Mouse (Mus musculus): ENCODE data around the gene Ace.
A peak's percentile ranks its signal among the peaks of the same experiment; 100 is the strongest.

Ace gene

DNA sequence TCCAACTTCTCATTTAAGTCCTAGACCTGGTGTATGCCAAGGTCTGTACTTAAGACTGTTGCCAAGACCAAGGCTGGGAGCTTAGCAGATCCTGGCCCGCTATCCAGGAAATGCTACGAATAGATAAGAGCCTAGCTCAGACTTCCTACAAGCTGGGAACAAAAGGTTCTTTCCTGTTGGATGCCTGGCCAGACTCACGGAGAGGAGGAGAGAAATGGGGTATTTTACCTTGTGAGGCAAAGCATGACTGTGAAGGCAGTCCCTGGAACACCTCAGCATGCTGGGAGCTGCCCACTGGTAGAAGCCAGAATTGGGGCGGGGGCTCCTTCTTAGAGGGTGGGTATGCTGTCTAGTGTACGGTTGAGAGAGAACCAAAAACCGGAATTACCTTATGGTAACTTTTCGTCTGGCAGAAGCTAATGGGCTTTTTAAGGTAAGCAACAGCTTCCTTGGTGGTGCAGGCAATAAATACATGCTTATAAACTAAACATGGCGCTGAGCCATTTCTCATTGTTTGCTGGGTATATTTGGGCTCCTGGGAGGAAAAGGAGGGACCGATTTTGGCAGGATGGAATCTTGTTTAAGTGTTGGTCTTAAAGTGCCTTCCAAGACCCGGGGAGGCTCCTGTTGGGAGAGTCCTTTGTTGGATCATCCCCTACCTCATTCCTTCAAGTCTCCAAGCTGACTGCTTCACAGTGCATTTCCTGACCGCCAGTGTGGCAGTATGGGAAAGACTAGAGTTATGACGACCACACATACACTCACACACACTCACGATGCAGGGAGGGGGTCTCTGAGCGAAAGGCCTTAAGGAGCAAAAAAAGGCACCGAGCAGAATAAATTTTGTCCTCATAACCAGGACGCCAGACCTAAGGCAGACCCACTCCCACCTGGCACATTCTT is 22.7 kb upstream of the Ace start:
- DNase-seq (ENCODE audit: low spot score), result no peak

- peak; percentile 55 for DNase-seq (ENCODE audit: low spot score)
Observed at GRCm38 (mm10) chr11:105946694-105947154, 21.0 kb upstream of the Ace start.

GRCm38 (mm10) chr11:105948255-105948654 is 19.5 kb upstream of the Ace start:
- no peak for DNase-seq (ENCODE audit: low spot score)

GRCm38 (mm10) chr11:105950519-105950918 is 17.2 kb upstream of the Ace start:
- no peak for DNase-seq (ENCODE audit: low spot score)

DNA sequence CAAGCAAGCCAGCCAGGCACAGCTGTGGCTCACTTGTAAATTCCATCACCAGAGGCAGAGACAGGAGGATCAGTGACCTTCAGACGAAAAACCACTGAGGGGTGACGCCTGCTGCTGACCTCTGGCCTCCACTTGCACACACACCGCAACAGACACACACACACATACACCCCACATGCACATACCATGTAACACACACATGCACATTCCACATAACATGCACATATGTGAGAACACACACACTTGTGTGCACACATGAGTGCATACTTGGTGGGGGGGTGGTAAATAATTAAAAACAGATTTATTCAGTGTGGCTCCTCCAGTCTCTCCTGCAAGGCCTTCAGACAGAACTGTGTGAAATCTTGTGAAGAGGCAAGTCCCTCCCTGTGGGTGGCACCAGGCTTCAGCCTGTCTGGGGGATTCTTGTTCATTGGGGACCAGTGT is 16.1 kb upstream of the Ace start:
- DNase-seq (ENCODE audit: low spot score), result peak; percentile 36

DNA sequence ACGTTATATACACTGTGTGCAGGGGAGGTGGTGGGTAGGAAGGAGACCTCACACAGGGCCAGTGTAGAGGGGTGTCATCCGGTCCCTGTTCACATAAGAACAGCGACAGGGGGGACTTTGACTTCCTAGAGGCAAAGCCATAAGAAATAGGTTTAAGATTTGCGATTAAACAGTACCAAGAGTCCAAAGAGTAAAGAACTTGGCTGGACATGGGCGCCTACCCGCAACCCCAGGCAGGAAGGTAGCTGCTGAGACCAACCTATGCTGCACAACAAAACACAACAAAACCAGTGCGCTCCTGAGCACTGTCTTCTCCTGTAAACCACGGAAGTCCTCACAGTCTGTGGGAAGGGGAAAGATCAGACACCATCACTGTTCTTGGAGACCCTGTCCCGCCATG is 15.6 kb upstream of the Ace start:
- no peak for DNase-seq (ENCODE audit: low spot score)

DNA sequence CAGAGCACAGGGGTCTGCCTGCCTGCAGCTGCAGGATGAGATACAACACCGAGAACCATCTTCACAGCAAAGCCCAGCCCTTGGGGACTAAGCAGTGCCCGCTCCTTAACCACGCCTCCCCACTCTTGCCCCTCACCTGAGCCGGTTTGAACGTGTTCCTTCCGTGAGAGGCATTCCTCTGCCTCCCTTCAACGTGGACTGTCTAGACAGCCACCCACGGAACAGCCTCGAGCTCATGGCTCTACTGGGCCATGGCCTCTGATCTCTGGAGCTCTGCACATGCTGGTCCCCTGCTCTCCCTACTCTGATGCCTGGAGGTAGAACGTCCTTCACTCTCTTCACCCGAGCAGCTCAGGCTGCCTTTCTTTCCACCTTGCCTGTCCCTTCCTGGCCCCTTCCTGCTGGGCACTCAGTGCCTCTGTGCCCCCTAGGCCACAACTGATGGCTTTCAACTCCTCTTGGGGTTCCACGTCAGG is 14.8 kb upstream of the Ace start, which contains the start of gene Cyb561:
Gene Cyb561 (minus strand): TSS at position 426 of the 476 bp plus-strand sequence.
- DNase-seq (ENCODE audit: low spot score), result no peak

DNA sequence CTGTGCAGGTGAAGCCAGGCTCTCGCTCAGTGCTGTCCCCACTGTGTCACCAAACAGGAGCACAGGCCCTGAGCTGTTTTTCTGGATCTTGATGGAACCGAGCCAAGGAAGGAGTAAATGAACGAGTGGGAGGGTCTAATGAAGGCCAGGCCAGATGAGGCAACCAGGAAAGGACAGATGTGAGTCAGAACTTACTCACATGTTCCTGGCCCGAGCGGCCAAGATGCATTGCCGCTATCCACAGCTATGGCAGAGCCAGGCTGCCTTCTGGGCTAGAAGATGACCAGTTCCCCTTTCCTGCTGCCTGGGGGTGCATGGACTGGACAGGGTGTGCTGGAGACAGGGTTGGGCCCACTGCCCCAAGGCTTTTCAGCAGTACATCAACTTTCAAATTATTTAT is 14.3 kb upstream of the Ace start:
- no peak for DNase-seq (ENCODE audit: low spot score)

GRCm38 (mm10) chr11:105955815-105956430 is 11.8 kb upstream of the Ace start:
- no peak for DNase-seq (ENCODE audit: low spot score)

DNA sequence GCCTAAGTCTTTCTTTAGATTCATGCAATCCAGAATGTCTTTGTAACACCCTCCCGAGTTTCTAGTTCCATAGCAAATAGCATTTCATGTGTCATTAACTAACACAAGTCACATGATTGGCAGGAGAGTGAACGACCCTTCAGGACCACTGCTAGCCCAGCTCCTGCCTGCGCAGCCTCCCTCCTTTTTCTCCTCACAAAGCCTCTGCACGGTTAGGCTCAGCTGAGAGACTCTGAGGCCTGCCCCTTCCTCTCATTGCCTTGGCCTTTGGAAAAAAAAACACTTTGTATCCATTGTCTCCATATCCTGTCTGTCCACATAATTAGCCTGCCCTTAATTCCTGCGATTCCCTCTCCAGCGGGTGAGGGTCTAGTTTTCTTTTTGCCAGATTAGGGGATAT is 10.2 kb upstream of the Ace start:
- peak; percentile 29 for DNase-seq (ENCODE audit: low spot score)

DNA sequence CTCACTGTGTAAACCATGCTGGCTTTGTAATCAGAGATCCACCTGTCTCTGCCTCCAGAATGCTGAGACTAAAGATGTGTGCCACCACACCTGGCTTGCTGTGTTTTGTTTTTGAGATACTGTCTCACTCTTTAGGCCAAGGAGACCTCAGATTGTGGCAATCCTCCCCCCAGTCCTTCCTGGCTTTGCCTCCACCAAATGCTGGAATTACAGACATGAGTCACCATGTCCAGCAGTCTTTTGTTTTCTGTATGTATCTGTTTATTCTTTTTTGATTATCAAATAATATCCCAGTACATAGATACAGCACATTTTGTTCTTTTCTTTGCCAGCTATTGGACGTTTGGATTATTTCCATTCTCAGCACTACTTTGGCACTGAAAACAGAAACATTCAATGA is 9.2 kb upstream of the Ace start:
- DNase-seq (ENCODE audit: low spot score), result no peak

DNA sequence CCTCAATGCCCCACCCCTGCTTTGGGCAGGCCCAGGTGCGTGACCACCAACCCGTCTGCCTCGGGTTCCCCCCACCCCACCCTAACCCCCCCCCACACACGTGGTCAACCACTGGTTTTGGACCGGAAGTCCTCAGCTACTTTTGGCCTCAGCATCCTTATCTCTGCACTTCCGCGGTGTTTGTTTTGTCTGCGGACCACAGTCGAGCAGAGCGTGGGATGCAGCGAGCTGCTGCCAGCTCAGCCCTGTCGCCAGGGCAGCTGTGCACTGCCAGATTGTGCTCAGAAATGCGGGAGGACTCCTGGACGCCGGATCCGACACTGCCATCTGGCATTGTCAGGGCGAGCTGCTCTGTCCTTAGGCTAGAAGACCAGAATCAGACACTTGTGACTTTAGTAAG is 8.4 kb upstream of the Ace start:
- peak; percentile 6 for DNase-seq (ENCODE audit: low spot score)

- DNase-seq (ENCODE audit: low spot score), result no peak
Observed at GRCm38 (mm10) chr11:105964691-105965090, 3.1 kb upstream of the Ace start.

DNA sequence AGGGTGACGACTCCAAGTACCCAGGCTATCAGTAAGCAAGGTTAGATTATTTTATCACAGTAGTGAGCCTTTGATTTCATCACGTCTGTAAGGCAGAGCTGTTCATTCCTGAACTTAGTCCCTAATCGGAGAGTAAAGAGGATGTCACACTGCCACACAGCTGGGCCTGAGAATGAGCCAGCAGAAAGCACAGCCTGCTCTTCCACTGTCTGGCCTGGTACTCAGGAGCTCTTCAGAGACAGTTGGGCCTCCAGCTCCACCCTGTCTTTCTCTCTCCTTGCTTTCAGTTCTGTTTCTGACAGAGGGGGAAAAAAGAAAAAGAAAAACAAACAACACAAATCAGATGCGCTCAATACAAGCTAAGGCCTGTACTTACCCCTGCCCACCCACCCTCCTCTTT is 1.5 kb upstream of the Ace start:
- no peak for DNase-seq (ENCODE audit: low spot score)

- DNase-seq (ENCODE audit: low spot score), result no peak
Observed at GRCm38 (mm10) chr11:105968948-105969347, 1.2 kb downstream of the Ace start.

DNA sequence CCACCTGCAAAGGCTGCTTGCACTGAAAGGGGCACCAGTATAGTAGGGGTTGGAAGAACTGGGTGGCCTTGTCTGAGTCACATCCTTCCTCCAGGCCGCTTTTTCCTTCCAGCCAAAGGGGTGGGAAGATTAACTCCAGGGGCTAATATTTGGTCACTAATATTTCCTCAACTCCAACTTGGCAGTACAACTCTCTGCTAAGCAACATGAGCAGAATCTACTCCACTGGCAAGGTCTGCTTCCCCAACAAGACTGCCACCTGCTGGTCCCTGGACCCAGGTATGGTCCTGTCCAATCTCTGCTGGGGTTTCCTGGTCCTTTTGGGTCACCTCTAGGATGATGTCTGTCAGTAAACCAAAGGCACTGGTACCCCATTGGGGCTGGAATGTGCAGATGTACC is 1.8 kb downstream of the Ace start:
- DNase-seq (ENCODE audit: low spot score), result peak; percentile 23

- DNase-seq (ENCODE audit: low spot score), result no peak
Observed at GRCm38 (mm10) chr11:105974593-105974992, 6.8 kb downstream of the Ace start.

DNA sequence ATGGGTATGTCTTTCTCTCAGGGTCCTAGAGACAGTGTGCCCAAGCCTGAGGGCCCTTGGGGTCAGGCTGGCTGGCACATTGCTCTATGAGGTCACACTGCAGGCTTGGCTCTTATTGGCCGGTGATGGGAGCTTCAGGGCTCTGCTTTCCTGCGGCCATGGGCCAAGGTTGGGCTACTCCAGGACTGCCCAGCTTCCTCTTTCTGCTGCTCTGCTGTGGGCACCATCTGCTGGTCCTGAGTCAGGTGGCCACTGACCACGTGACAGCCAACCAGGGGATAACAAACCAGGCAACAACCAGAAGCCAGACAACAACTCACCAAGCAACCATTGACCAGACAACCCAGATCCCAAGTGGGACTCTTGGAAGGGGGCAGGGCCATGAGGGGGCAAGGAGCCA is 7.3 kb downstream of the Ace start:
- DNase-seq (ENCODE audit: low spot score), result no peak

- no peak for DNase-seq (ENCODE audit: low spot score)
Observed at GRCm38 (mm10) chr11:105975636-105976035, 7.9 kb downstream of the Ace start.

DNA sequence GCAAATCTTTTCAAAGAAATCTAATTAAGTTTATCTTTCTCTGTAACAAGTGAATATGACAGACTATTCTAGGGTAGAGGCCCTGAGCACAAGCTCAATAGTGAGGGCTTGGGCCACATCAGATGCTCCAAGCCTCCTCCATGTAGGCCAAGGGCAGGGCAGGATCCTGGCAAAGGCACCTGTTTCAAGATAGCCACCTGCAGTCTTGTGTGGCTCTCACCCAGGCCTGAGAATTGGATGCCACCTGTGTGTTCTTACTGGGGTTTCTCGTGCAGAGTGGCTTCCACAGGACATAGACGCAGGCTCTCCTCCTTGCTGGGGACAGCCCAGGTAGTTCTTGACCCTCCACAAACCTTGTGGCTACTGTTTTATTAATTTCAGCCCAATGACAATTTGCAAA is 10.5 kb downstream of the Ace start:
- no peak for DNase-seq (ENCODE audit: low spot score)

GRCm38 (mm10) chr11:105978634-105979033 is 10.9 kb downstream of the Ace start:
- no peak for DNase-seq (ENCODE audit: low spot score)

GRCm38 (mm10) chr11:105984452-105984851 is 16.7 kb downstream of the Ace start:
- DNase-seq (ENCODE audit: low spot score), result no peak

- DNase-seq (ENCODE audit: low spot score), result no peak
Observed at GRCm38 (mm10) chr11:105987446-105987845, 19.7 kb downstream of the Ace start.
